Mouse (Mus musculus): ENCODE results near the gene Timm44. TPM values are rescaled to one million over a fixed set of nuclear protein-coding genes. Genes with fewer than 3 reads are reported as not detected.
"Not testable (repeated sequence)": the region's sequence is repeated elsewhere in the genome, so short reads cannot be mapped to it uniquely, and the experiment has no call there.

Gene Timm44
- polyA plus RNA-seq, 1 experiment from 2014 or later = 105 TPM

DNA sequence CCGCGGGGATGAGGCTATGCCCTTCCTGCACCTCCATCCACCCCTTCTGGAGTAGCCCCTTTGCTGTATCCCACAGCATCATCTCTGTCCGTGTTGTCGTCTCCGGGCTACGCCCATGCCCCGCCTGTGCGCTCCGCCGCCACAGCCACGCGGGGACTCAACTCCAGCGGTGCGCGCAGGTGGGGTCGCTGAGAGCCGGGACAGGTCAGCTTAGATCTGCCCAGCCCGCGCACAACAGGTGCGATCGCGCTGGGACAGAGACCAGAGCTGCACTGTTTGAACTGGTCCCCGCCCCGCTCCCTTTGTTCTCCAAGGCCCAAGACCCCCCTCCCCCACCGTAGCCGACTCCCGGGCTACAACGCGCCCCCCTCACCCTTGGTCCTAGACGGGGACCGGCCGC lies 17.0 kb downstream of the Timm44 start:
- H3K36me3 ChIP-seq (ENCODE audit: control insufficient read depth, insufficient read depth, low read length) = peaks cover 36% of the 10 kb centered on the region

DNA sequence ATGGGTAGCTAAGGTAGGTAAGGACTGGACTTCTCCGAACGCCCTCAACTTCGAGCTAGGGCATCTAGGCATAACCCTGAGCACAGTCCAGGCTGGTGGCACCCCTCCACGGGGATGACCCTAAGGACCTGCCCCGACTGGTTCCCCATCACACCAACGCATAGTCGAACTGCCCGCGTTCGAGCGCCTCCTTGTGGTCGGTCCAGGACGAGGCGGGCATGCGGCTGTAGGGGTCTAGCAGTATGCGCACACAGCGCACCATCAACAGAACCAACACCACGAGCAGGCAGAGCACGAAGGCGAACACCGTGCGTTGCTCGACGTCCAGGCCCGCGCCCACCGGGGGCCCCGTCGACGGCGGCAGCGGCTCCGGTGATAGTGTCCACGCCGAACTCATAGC lies 17.5 kb downstream of the Timm44 start:
- Histone ChIP-seq H3K27ac (ENCODE audit: low read depth, low read length) (no peak overlapping the region), H3K9me3 (ENCODE audit: control insufficient read depth, low read length) (no peaks in the 10 kb centered on the region), H3K36me3 (ENCODE audit: control insufficient read depth, insufficient read depth, low read length) (peaks cover 36% of the 10 kb centered on the region), H3K9ac (ENCODE audit: low read depth, low read length) (peak overlapping the region; percentile 68), H3K4me1 (replicated peaks; ENCODE audit: control insufficient read depth, insufficient read depth, low read length) (peaks cover 23% of the 10 kb centered on the region), H3K4me3 (ENCODE audit: low read depth, low read length) (peak overlapping the region; percentile 70), H3K4me2 (peak overlapping the region; percentile 99), H3K27me3 (replicated peaks; ENCODE audit: control insufficient read depth, insufficient read depth, low read length) (no peaks in the 10 kb centered on the region)
- 4% methylated on average over 35 of the region's 35 CpGs for WGBS
- ATAC-seq (replicated peaks; ENCODE audit: low FRiP score) (peak; percentile 61), DNase-seq (ENCODE audit: low spot score) (peak; percentile 86)

More for the DNA sequence above, 17.0 kb downstream of the Timm44 start:
- Histone ChIP-seq H3K9me3 (ENCODE audit: control insufficient read depth, low read length) (no peaks in the 10 kb centered on the region), H3K9ac (ENCODE audit: low read depth, low read length) (peak overlapping the region; percentile 68), H3K27me3 (replicated peaks; ENCODE audit: control insufficient read depth, insufficient read depth, low read length) (no peaks in the 10 kb centered on the region), H3K4me2 (peak overlapping the region; percentile 99), H3K4me1 (replicated peaks; ENCODE audit: control insufficient read depth, insufficient read depth, low read length) (peaks cover 21% of the 10 kb centered on the region), H3K27ac (ENCODE audit: low read depth, low read length) (peak overlapping the region; percentile 55; the same call in 1 of the 2 replicates), H3K4me3 (ENCODE audit: low read depth, low read length) (peak overlapping the region; percentile 70)
- ATAC-seq (replicated peaks; ENCODE audit: low FRiP score) = peak; percentile 53
- DNase-seq (ENCODE audit: low spot score) = no peak
- under 1% methylated on average over 31 of the region's 32 CpGs for WGBS

DNA sequence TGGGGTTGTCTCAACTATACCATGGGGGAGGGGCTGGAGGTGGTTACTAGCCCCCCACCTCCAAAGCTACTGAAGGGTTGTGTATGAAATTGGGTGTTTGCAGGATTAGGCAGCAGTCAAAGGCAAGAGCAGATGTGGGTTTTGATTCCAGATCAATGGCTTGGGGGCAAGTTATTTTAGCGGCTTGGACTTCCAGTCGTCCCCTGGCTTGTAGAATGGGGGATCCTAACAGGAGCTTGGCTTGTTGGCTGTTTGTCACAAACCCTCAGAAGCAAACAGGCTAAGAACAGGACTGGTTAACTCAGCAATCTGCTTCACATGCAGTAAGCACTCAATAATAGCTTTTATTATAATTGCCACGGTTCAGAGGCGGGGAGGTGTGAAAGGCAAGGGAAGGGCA lies 18.4 kb downstream of the Timm44 start:
- no peaks in the 10 kb centered on the region for H3K9me3 ChIP-seq (ENCODE audit: control insufficient read depth, low read length)
- ATAC-seq (replicated peaks; ENCODE audit: low FRiP score) (no peak), DNase-seq (ENCODE audit: low spot score) (no peak)
- peaks cover 29% of the 10 kb centered on the region for H3K36me3 ChIP-seq (ENCODE audit: control insufficient read depth, insufficient read depth, low read length)
- no peak overlapping the region for H3K4me2 ChIP-seq
- no peaks in the 10 kb centered on the region for H3K27me3 ChIP-seq (replicated peaks; ENCODE audit: control insufficient read depth, insufficient read depth, low read length)
- 90% methylated on average over 4 of the region's 4 CpGs for WGBS
- no peak overlapping the region for H3K27ac ChIP-seq (ENCODE audit: low read depth, low read length)
- no peak overlapping the region for H3K4me3 ChIP-seq (ENCODE audit: low read depth, low read length)
- peaks cover 24% of the 10 kb centered on the region for H3K4me1 ChIP-seq (replicated peaks; ENCODE audit: control insufficient read depth, insufficient read depth, low read length)
- no peak overlapping the region for H3K9ac ChIP-seq (ENCODE audit: low read depth, low read length)

DNA sequence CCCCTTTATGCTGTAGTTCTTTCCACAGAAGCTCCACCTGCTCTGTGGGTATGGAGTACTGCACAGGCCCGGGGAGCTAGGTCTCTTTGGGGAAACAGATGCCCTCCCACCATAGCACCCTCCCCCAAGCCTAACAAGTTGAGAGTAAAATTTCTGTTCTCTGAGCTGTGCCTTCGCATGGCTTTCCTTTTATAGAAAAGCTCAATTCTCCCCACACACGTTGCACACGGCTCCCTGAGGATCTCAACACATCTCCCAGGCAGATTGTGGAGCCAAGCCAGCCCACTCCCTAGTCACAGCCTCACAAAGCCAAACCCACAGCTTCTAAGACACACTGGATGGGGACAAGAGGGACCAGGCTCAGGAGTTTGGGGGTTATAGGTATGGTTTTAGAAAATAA lies 18.8 kb downstream of the Timm44 start:
- H3K4me3 ChIP-seq (ENCODE audit: low read depth, low read length) = no peak overlapping the region
- H3K36me3 ChIP-seq (ENCODE audit: control insufficient read depth, insufficient read depth, low read length) = peaks cover 26% of the 10 kb centered on the region
- ATAC-seq (replicated peaks; ENCODE audit: low FRiP score) (no peak), DNase-seq (ENCODE audit: low spot score) (no peak)
- no peak overlapping the region for H3K4me2 ChIP-seq
- no peak overlapping the region for H3K27ac ChIP-seq (ENCODE audit: low read depth, low read length)
- H3K9me3 ChIP-seq (ENCODE audit: control insufficient read depth, low read length) = no peaks in the 10 kb centered on the region
- 79% methylated on average over 4 of the region's 4 CpGs for WGBS
- peaks cover 26% of the 10 kb centered on the region for H3K4me1 ChIP-seq (replicated peaks; ENCODE audit: control insufficient read depth, insufficient read depth, low read length)
- no peaks in the 10 kb centered on the region for H3K27me3 ChIP-seq (replicated peaks; ENCODE audit: control insufficient read depth, insufficient read depth, low read length)
- no peak overlapping the region for H3K9ac ChIP-seq (ENCODE audit: low read depth, low read length)

DNA sequence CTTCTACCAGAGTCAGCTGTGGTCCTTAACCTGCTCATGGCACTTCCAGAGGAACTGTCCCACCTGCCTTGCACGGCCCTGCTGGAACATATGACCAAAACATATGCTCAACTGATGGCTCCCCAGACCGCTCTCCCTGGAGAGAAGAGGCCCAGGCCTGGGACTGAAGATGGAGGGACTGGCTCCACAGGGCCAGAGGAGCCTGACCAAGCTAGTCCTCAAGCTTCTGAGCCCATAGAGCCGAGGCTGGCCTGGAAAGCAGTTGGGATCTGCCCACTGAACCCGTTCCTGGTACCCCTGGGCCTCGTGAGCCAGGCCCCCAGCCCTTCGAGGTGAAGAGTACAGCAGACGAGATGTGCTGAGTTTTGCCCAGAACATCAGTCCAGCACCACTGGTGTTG lies 20.2 kb downstream of the Timm44 start:
- not testable (repeated sequence) for DNase-seq (ENCODE audit: low spot score); H3K27ac ChIP-seq (ENCODE audit: low read depth, low read length); H3K9me3 ChIP-seq (ENCODE audit: control insufficient read depth, low read length); H3K4me3 ChIP-seq (ENCODE audit: low read depth, low read length); ATAC-seq (replicated peaks; ENCODE audit: low FRiP score); H3K4me2 ChIP-seq; H3K27me3 ChIP-seq (replicated peaks; ENCODE audit: control insufficient read depth, insufficient read depth, low read length); H3K9ac ChIP-seq (ENCODE audit: low read depth, low read length)
- 79% methylated on average over 7 of the region's 7 CpGs for WGBS
- H3K36me3 ChIP-seq (ENCODE audit: control insufficient read depth, insufficient read depth, low read length) = peaks cover 20% of the 10 kb centered on the region
- H3K4me1 ChIP-seq (replicated peaks; ENCODE audit: control insufficient read depth, insufficient read depth, low read length) = peaks cover 27% of the 10 kb centered on the region

DNA sequence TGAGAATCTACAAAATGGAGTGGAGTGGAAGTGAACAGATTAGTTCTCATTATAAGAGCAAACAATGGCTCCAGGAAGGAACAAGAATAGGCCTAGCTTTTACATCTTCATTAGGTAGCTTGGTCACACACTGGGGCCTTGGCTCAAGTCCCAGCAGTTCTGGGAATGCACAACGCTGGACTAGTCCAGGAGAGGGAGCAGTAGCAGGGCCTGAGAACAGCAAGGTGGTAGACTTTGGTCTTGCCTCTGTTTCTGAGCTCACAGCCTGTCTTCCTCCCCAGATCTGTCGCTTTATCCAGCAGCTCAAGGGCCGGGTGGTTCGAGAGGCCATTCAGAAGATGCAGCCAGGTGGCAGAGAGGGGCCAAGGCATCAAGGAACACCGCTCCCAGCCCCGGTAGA lies 21.7 kb downstream of the Timm44 start:
- peaks cover 14% of the 10 kb centered on the region for H3K36me3 ChIP-seq (ENCODE audit: control insufficient read depth, insufficient read depth, low read length)
- H3K4me1 ChIP-seq (replicated peaks; ENCODE audit: control insufficient read depth, insufficient read depth, low read length) = peaks cover 34% of the 10 kb centered on the region
- WGBS = 70% methylated on average over 6 of the region's 6 CpGs
- peak overlapping the region; percentile 92 for H3K4me2 ChIP-seq
- ATAC-seq (replicated peaks; ENCODE audit: low FRiP score) (no peak), DNase-seq (ENCODE audit: low spot score) (no peak)
- peak overlapping the region; percentile 13; the same call in 1 of the 2 replicates for H3K27ac ChIP-seq (ENCODE audit: low read depth, low read length)
- H3K9ac ChIP-seq (ENCODE audit: low read depth, low read length) = no peak overlapping the region
- no peaks in the 10 kb centered on the region for H3K27me3 ChIP-seq (replicated peaks; ENCODE audit: control insufficient read depth, insufficient read depth, low read length)
- H3K4me3 ChIP-seq (ENCODE audit: low read depth, low read length) = peak overlapping the region; percentile 85
- no peaks in the 10 kb centered on the region for H3K9me3 ChIP-seq (ENCODE audit: control insufficient read depth, low read length)

DNA sequence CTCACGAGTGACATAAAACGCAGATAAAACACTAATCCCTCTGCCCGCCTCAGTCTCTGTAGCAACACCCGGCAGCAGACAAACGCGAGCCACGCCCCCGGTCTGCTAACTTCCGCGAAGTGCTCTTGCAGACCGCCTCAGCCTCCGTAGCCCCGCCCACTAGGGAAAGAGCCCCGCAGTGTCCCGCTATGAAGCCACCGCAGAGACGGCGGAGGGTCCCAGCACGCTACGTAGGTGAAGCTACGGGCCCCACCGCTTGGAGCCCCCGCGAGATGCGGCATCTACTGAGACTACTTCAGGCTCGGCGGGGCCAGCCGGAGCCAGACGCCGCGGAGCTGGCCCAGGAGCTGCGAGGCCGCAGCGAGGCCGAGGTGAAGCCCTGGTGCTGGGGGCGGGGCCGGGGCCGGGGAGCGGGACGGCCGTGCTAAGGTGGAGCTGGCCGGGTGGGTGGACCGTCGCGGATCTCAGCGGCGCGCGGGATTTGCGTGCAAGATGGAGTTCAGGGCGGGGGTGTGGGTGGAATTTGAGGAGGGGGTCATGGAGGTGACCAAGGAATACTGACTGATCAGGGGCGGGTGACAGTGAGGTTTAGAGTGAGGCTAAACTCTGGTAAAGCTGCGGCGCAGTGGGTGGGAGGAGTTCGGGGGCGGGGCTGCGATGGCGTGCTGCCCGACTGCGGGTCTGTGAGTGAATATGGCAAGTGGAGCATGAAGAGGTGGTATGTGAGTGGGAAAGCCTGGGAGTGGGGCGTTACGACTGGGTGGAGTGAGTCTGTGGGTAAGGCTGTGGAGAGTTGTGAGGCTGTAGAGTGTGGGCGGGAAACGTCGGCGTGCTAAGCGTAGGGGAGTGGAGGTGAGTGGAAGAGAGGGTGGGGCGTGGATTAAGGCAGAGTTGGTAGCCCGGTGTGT lies 22.5 kb downstream of the Timm44 start, which contains the start of gene Snapc2:
Snapc2 (plus strand) TSS at position 147 of the 908 bp plus-strand sequence.
- DNase-seq (ENCODE audit: low spot score) = peak; percentile 94
- Histone ChIP-seq H3K36me3 (ENCODE audit: control insufficient read depth, insufficient read depth, low read length) (peaks cover 14% of the 10 kb centered on the region), H3K9ac (ENCODE audit: low read depth, low read length) (peak within 1 kb of the TSS; percentile 90), H3K27me3 (replicated peaks; ENCODE audit: control insufficient read depth, insufficient read depth, low read length) (no peaks in the 10 kb centered on the region), H3K27ac (ENCODE audit: low read depth, low read length) (peak within 1 kb of the TSS; percentile 78), H3K9me3 (ENCODE audit: control insufficient read depth, low read length) (no peaks in the 10 kb centered on the region), H3K4me2 (peak within 1 kb of the TSS; percentile 92), H3K4me1 (replicated peaks; ENCODE audit: control insufficient read depth, insufficient read depth, low read length) (peaks cover 32% of the 10 kb centered on the region), H3K4me3 (ENCODE audit: low read depth, low read length) (peak within 1 kb of the TSS; percentile 85)
- ATAC-seq (replicated peaks; ENCODE audit: low FRiP score) = peak; percentile 91
- under 1% methylated on average over 69 of the region's 69 CpGs for WGBS

DNA sequence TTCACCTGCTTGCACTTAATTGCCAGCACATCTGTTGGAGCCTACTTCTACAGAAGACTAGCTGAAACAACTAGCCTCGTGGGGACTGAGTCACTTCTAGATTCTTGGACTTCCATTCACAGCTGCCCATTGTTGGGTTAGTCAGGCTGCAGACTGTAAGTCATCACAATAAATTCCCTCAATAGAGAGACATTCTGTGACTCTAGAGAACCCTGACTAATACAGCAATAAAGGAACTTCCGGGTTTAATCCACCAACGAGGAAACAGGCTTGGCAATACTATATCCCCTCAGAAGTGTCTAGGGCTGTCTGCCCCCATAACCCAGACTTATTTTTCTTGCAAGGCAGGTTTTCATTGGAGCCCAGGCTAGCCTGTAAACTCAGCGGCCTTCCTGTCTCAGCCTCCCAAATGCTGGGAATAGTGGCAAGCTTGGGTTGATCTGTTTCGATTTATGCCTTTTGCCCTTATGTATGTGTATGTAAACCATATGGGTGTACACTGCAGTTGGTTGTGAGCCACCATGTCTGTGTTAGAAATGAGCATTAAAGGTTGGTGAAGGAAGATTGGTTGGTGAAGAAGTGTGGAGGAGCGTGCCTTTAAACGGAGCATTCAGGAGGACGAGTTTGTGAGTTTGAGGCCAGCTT lies 23.5 kb downstream of the Timm44 start:
- peak overlapping the region; percentile 85 for H3K4me3 ChIP-seq (ENCODE audit: low read depth, low read length)
- peak overlapping the region; percentile 78 for H3K27ac ChIP-seq (ENCODE audit: low read depth, low read length)
- H3K36me3 ChIP-seq (ENCODE audit: control insufficient read depth, insufficient read depth, low read length) = peaks cover 17% of the 10 kb centered on the region
- no peaks in the 10 kb centered on the region for H3K9me3 ChIP-seq (ENCODE audit: control insufficient read depth, low read length)
- DNase-seq (ENCODE audit: low spot score) (no peak), ATAC-seq (replicated peaks; ENCODE audit: low FRiP score) (no peak)
- 40% methylated on average over 8 of the region's 8 CpGs for WGBS
- peak overlapping the region; percentile 92 for H3K4me2 ChIP-seq
- H3K27me3 ChIP-seq (replicated peaks; ENCODE audit: control insufficient read depth, insufficient read depth, low read length) = no peaks in the 10 kb centered on the region
- peaks cover 28% of the 10 kb centered on the region for H3K4me1 ChIP-seq (replicated peaks; ENCODE audit: control insufficient read depth, insufficient read depth, low read length)
- peak overlapping the region; percentile 90 for H3K9ac ChIP-seq (ENCODE audit: low read depth, low read length)

Measured in liver, embryonic 11.5 days (tissue).